Mouse (Mus musculus): ENCODE measurements around the gene Olfr1297.

DNA sequence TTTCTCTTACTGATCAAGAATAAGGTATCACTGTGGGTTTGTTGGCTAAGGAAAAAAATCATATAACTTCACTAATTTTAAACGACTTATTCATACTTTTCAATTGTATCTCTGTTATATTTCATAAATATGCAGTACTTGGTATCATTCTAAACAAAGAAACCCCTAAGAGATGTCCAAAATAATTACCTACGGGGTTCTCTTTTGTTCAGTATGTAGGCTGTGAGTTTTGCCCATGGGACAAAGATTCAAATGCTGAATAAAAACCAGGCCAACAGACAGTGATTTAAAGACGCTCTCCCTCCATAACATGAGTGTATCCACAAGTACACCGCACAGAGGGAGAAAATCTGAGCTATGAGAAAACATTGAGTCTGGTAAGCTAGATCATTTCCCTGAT, 34.8 kb upstream of the Olfr1297 start, which contains the start of gene Olfr1299:
- TF ChIP-seq POLR2A (IDR thresholded peaks at IDR 0.05; ENCODE audit: low read depth, low read length) (no peak), CTCF (IDR thresholded peaks at IDR 0.05; ENCODE audit: extremely low read depth, insufficient read length, insufficient replicate concordance, low read depth, low read length) (no peak)

Measured in small intestine, adult 2 months (tissue).